Mouse (Mus musculus) erythroid progenitor cell, adult 5-6 weeks (primary cell): Measurements from ENCODE around the gene S100a14. TPM values are rescaled to one million over a fixed set of nuclear protein-coding genes. Genes with fewer than 3 reads are reported as not detected.

ENCODE experiments used
- ATAC-seq: replicated peaks from 2 replicates; pipeline ENCODE4 v1.8.0; 2016; ENCODE audit warnings: moderate number of reproducible peaks, mild to moderate bottlenecking, moderate TSS enrichment, inconsistent platforms; ENCODE audit not compliant: poor library complexity, low FRiP score, severe bottlenecking
- total RNA-seq, 2 experiments: library from RNA; stranded (forward) in 1 of 2; stranded (reverse) in 1 of 2; fragments of 150-400 nt in 1 of 2; fragments of 186-747, 209-891 nt in 1 of 2; gene quantifications; 2 replicates each; pipeline versions ENCODE4 v1.2.3 to v1.2.4; 2015 to 2017; ENCODE audit warnings: low replicate concordance in 2 of 2

The S100a14 gene
- total RNA-seq (2015; ENCODE audit: low replicate concordance) (not detected in 2 replicates), total RNA-seq (2017; ENCODE audit: low replicate concordance) (not detected in 2 replicates)

DNA sequence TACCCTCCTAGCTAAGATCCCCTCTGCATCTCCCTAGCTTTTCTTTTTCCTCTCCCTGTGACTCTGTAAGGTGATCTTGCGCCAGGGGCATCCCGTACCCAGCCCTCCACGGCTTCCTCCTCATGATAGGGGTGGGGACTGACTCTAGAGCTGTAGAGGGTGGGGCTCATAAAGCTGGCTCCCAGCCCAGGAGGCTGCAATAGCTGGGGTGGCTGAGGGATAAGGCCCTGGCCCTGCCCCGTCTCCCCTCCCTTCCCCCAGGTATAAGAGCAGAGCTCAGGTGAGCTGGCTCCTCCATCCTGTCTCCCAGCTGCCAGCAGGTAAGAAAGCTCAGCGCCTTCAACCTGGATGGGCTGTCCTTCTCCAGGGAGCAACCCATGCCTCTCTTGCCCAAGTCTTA is at the start of gene S100a14:
TSS of gene S100a14 (plus strand) at position 277 of the 400 bp plus-strand sequence.
- ATAC-seq, result peak; percentile 87

DNA sequence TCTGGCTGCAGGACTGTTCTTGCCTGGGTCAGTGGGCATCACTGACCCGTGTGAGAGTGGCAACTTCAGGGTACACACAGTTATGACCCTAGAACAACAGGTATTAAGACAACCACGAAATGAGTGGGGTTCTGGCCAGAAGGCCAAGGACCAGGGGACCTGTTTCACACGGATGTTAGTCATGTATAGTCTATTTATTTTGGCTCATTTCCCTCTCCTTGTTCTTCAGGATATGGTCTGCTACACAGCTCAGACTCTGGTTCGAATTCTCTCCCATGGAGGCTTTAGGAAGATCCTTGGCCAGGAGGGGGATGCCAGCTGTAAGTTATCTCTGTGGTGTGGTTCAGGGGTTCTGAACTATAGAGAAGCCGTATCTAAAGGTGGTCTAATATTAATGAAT is 39.7 kb upstream of the S100a14 start:
- no peak for ATAC-seq

DNA sequence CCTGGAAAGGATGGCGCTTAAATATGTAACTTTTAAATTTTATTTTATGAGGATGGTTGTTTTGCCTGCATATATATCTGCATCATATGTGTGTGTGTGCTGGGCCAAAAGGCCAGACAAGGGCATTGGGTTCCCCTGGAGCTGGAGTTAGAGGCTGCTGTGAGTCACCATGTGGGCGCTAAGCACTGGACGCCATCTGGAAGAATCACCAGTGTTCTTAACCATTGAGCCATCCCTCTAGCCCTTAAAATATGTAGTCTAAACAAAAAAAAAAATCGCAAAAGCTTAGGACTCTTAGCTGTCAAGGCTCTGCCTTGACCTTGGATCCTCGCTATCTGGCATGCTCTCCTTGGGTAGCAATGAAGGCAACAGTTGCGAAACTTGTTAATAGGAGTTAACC is 38.1 kb upstream of the S100a14 start:
- no peak for ATAC-seq

DNA sequence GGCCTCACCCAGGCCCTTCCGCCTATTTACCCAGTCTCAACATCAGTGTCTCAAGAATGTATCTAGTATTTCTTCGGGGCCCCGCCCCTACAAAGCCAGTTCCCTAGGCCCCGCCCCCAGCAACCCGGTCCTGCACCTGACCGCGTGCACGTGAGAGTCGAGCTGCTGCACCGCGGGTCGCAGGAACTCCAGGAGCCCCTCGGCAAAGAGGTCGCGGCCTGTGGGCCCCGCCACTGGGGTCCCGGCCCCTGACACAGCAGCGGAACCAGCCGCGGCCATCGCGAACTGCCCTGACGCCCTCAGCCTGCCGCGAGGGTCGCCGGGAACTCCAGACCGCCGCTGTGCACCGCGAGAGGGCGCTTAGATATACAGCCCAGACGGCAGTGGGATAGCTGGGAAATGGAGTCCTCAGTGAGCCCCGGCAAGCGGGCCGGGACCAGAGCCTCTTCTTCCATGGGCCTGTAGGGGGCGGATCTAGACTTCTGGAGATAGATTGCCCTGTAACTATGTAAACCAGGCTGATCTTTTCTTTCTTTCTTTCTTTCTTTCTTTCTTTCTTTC is 35.9 kb upstream of the S100a14 start, which contains the start of gene Snapin:
TSS of gene Snapin (minus strand) at position 338 of the 561 bp plus-strand sequence.
- ATAC-seq, result peak; percentile 98

DNA sequence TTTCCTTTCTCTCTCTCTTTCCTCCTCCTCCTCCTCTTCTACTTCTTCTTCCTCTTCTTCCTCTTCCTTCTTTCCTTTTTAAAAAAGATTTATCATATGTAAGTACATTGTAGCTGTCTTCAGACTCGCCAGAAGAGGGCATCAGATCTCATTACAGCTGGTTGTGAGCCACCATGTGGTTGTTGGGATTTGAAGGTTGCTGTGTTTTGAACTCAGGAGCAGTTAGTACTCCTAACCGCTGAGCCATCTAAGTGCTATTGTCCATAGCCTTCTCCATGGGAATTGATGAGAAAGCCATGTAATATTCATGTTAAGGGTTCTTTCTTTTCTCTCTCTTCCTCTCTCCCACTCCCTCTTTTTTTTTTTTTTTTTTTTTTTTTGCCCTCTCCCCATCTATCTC is 35.3 kb upstream of the S100a14 start:
- peak; percentile 37; the same call in 1 of the 2 replicates for ATAC-seq

DNA sequence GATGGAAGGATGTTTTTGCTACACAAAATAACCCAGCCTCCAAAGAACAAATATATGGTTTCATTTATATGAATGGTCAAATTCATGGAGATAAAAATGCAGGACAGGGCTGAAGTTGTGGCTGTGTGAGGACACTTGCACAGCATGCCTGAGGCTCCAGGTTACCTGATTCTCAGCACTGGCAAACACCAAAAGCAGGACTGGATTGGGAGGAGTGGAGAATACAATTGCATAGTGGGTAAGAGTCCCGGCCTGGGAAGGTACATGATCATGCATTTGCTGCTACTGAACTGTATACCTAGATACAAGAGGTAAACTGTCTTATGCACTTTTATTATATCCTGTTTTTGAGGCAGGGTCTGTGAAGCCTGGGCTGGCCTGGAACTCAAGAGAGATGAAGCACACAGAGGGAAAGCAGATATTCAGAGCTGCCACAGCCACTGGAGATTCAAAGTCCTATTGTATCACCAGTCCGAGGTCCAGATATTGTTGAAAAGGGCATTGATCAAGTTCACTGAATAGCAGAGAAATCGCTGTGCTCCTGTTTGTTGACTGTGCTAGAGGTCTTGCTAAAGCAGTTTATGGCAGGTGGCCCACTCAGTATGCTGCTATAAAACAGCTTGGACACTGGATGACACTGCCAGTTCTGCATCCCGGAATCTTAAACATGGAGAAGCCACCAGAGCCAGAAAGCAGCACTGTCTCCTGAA is 32.7 kb upstream of the S100a14 start:
- ATAC-seq, result no peak

DNA sequence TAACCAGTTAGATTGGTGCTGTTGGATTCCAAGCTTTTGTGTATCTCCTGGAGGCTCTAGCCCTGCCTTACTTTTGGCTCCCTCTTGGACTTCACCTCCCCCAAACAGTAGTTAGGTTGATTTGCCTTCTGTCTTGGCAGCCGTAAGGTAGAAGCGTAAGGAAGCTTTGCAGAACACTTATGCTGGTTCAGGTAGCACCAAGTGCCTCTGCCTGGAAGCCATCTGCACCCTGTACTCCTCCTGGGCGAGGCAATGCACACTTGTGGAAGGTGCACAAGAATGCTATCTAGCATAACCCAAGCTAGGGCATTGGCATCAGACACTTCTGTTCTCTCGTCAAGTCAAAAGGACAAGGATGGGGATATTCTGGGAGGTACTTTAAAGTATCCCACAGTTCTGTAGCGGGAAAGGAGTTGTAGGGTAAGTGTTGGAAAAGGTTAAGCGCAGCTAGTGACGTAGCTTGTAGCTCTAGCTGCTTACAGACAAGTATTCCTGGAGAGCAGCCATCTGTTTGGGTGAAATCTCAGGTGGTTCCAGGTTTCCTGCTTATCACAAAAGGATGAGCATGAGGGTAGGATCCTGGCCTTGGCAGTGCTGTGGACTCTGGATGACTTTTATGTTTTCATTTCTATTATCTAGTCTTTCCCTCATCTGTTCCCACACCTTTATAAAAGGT is 30.7 kb upstream of the S100a14 start:
- no peak for ATAC-seq

DNA sequence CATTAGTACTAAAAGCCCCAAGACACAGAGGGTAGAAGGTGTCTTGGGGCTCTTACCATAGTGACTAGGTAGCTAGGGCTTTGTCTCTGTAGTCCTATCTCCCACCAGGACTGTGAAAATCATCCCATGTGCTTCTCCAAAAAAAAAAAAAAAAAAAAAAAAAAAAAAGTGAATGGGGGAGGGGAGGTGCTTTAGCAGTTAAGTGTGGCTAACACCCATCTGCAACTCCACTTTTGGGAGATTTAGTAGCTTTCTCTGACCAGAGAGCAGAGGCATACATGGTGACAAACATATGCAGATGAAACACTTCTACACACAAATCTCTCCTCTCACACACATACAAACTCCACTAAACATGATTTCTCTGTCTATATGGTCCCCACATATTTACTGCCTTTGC is 29.1 kb upstream of the S100a14 start:
- ATAC-seq, result no peak

DNA sequence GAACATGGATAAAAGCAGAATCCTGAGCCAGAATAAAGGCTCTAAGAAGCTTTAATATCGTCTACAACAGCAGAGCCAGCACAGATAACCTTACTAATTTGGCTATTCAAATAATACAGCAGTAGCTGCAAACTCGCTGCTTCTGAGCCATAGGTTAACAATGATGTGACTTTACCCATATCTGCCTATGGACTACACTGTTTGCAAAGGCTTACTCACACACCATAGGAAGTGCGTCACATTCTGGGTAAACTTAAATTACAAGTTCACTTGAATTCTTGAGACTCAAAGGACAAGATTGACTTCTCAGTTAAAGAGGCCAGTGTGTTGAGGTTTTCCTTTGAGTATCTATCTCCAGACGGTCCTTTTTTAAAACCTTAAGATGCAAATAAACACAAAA is 23.2 kb upstream of the S100a14 start:
- no peak for ATAC-seq

DNA sequence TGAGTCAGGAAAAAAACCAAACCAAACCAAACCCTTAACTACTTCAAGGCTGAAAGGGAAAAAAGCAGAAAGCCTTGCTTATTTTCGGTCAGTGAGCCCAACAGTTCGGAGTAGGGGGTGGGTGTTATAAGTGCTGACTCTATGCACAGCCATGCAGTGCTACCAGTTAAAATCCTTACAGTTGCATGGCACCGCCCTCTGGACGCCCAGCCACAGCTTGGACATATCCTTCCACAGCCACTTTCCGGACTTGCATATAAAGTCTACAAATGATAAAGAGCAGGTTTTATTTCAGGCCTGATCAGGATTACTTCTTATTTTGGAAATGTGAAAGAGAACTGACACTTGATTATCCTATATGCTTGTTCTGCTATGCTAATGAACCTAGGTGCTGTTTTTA is 21.4 kb upstream of the S100a14 start:
- ATAC-seq, result no peak

DNA sequence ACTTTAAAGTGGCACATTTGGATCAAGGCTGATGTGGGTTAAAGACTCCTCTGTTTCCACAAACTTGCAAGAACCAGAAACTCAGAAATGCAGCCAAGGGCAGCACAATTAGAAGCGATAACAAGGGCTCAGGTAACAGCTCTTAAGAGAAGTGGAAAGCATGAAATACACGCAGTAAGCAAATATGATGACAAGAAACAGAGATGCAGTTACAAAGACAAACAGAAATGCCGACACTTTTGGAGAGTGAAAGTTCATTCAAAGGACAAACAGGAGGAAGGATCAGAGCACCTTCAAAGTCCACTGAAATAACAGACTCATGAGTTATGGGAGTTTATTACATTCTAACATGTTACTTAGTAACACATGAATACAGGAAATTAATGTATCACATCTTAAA is 20.3 kb upstream of the S100a14 start:
- ATAC-seq, result no peak

DNA sequence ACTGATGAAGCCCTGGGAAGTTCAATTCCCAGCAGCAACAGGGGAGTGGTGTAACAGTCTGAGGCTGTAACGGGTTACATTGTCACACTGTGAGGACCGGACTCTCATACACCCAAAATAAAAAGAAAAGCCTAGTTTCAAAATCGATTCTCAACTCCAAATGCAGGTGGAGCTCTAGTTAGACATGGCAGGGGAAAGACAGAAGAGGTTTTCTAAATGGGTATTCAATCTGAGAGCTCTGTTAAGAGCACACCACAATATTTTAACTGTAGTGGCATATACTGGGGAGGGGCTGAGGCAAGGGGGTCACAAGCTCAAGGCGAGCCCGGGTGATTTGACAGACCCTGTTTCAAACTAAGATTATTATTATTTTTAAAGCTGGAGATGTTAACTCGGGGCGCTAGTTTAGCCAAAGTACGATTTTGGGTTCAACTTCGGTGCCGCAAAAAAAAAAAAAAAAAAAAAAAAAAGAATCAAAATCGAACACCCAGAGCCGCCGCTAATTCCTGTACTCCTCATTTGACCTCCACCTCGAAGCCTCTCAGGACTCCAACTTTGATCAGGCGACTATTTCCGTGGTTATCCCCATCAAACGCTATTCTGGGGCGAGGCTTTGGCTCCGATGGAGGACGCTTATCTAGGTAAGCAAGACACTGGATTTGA is 18.2 kb upstream of the S100a14 start:
- peak; percentile 3; the same call in 1 of the 2 replicates for ATAC-seq

DNA sequence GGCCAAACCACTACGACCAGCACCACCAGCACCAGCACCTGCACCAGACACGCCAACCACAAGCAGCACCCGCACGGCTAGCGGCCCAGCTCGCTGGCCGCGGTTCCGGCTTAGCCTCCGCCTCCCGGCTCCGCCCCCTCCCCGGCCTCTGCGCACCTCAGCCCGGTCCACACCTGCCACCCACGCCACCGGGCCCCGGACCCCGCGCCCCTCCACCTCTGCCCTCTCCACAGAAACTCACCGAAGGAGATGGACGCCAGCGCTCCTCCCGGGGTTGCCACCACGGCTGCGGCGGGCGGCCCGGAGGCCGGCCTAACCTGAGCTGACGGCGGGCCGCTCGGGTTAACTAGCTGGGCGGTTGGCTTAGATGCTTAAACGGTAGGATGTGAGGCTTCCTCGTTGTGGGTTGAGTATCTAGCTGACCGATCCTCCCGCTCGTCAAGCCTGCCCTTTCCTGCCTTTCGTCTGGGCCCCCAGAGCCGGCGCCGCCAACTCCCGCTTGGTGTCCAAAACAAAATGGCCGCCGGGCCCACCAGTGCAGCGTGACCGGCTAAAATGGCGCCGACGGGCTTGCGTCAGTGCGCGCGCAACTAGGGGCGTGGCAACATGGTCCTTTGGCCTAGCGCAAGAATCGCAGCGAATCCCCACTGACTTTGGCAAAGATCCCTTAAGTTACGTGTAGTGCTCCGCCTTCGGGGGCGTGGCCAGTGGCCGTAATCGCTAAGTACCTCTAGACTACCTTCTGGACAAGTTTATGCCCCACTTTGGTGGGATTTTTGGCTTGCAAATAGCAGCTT is 17.5 kb upstream of the S100a14 start, which contains the start of gene Chtop:
TSS of gene Chtop (minus strand) at position 549 of the 797 bp plus-strand sequence.
- ATAC-seq, result peak; percentile 82

DNA sequence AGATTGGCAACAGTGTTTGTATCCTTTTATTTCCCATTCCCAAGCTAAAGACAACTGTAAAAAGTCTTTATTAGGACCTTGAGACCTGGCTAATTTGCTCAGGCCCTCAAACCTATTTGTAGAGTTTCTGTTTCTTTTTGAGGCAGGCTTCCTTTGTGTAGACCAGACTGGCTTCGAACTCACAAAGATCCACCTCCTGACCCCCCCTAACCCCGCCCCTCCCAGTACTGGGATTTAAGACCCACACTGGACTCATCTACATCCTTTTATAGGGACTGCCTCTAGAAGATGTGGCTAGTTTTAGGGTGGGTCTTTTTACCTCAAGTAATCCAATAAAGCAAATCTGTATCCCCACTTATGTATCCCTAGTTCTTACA is 16.9 kb upstream of the S100a14 start:
- no peak for ATAC-seq

DNA sequence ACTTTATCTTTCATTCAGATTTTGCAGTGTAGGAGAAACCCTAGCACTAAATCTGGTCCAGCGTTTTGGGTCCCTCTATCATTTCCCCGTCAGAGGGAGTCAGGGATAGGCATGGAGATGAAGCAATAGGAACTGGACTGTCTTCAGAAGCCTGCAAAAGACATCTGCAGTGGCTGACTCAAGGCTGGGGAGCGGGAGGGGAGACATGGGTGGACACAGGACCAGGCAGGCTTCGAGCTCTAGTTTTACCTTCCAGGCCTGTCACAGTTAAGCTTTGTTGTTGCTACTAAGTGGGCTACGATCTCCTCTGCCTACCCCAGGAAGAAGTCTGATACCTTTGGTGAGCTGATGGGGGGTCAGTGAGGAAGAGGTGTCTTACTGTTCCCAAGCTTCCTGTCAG is 14.4 kb upstream of the S100a14 start:
- no peak for ATAC-seq

DNA sequence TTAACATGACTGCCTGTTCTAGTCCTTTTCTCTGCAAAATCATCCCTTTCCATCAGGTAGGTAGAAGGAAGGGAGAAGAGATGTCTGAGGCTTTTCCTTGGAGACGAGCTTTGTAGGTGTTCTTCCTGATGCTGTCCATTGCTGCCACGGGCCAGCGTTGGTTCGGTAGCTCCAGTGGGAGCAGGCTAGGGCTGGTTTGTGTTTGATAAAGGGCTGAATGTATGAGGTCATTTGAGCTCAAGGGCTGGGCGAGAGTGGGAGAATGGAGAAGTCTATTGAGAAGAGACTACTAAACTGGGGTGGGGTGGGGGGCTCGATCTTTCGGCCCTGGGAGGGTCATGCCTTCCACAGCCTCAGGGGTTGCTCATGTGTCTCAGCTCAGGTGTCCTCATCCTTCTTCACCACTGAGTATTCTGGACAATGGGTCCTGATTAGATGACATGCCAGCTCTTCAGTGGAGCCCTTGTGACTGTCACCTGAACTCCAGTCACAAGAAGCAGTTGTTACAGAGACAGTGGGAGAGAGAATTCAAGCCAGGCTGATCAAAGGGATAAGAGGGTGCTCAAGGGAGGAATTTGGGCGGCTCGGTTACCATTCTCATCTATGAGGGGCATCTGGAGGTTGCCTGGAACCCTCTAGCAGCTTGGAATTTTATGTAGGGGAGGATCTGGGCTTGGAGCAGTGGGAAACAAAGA is 13.6 kb upstream of the S100a14 start:
- ATAC-seq, result no peak

DNA sequence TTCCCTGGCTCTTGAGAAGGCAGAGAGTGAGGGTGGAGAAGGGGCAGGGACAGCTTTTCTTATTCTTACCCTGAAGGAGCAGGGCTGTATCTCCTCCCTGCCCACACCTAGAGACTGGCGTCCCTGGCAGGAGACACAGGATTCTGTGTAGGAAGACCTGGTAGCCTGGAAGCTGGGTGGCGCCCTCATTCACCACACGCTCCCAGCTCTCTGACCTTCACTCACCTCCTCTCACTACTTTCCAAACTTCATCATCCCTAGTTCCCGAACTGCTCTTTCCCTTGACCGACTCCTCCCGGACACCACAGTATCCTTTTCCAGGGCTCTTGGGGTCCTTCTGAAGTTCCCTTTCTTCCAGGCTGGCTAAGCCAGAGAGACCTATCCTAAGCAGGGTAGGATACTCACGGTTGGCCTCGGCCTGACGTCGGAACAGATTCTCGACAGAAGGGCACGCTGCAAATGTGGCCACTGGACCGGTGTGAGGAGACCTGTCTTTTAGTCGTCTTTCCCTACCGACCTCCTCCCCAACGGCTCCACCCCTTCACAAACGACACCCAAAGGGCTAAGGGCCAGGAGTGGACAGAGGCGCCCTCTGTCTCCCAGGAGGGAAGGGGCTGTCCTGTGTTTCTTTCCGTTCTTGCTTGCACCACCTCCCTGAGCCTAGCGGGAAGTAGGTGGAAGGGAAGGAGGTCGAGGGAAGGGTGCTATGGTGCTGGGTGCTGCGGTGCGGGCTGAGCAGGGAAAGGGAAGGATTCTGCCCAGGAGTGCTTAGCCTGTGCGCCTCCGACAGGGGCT is 12.7 kb upstream of the S100a14 start, which contains the start of the genes S100a1 and S100a13:
TSS of gene S100a1 (minus strand) at position 597 of the 795 bp plus-strand sequence.
TSS of gene S100a13 (plus strand) at position 640 of the 795 bp plus-strand sequence.
- peak; percentile 64 for ATAC-seq

DNA sequence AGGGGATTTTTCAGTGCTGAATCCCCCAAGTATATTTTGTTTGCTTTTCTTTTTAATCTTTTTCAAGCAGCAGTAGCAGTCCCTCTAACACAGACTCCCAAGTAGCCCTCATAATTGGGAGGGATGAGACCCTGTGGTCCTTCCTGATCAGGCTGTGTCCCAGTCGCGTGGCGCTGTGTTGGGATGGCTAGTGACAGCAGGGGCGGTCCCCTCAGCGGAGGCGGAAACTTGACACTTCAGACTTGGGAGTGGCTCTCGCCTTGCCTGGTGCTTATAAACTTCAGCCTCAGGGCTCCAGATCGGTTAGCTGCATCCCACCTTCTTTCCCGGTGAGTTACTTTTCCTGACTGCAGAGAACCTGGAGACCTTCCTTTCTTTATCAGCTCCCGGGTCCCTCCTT is 12.0 kb upstream of the S100a14 start:
- peak; percentile 92 for ATAC-seq
